Mouse (Mus musculus): ENCODE measurements around the gene Myct1.

GRCm38 (mm10) chr10:5593464-5593863 is at the start of gene Myct1:
- TF ChIP-seq CTCF (IDR thresholded peaks at IDR 0.05; ENCODE audit: control insufficient read depth, insufficient read depth, low read length) (no peak), POLR2A (IDR thresholded peaks at IDR 0.05; ENCODE audit: borderline replicate concordance, control insufficient read depth, low read depth, low read length) (no peak)
